Mouse (Mus musculus) frontal cortex, postnatal 36 days (tissue): ENCODE data around the gene Acsf3.
A peak's percentile ranks its signal among the peaks of the same experiment; 100 is the strongest.

Experiments
- DNase-seq, 2 experiments: peaks; one replicate each; pipeline ENCODE4 v3.0.0; 2022; ENCODE audit warnings: low spot score in 2 of 2

The Acsf3 gene

GRCm38 (mm10) chr8:122810376-122810775 is 35.1 kb downstream of the Acsf3 start:
- no peak for DNase-seq

- no peak for DNase-seq
Measured at GRCm38 (mm10) chr8:122811870-122812494, 36.7 kb downstream of the Acsf3 start.

DNA sequence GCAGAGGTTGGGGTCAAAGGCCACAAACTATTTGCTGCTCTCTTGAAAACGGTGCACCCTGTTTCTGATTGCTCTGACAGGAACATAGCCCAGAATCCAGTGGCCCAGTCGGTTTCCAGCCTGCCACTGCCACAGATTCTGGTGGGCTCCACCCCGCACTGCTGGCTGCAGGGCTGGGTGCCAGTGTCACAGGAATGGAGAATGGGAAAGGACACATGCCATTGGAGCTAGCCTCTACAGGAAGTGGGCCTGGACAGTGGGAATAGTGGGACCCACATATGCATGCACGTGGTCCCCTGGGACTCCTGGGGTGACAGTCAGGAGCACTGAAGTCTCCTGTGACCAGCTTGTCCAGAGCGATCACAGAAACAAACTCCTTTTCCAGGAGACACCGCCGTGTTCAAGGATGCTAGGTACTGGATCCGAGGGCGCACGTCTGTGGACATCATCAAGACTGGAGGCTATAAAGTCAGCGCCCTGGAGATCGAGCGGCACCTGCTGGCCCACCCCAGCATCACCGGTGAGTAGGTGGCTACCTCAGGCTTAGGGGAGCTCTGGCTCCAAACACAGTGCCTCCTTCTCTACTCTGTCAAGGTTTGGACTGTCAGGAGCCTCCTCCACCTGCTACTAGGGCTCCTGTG is 37.4 kb downstream of the Acsf3 start:
- DNase-seq, result no peak

- DNase-seq, result no peak
Measured at GRCm38 (mm10) chr8:122814608-122815007, 39.3 kb downstream of the Acsf3 start.

- no peak for DNase-seq
Measured at GRCm38 (mm10) chr8:122816965-122817364, 41.7 kb downstream of the Acsf3 start.

- no peak for DNase-seq
Measured at GRCm38 (mm10) chr8:122817724-122818496, 42.6 kb downstream of the Acsf3 start.

GRCm38 (mm10) chr8:122819776-122820175 is 44.5 kb downstream of the Acsf3 start:
- no peak for DNase-seq

- DNase-seq, result no peak
Measured at GRCm38 (mm10) chr8:122824571-122824970, 49.3 kb downstream of the Acsf3 start.

DNA sequence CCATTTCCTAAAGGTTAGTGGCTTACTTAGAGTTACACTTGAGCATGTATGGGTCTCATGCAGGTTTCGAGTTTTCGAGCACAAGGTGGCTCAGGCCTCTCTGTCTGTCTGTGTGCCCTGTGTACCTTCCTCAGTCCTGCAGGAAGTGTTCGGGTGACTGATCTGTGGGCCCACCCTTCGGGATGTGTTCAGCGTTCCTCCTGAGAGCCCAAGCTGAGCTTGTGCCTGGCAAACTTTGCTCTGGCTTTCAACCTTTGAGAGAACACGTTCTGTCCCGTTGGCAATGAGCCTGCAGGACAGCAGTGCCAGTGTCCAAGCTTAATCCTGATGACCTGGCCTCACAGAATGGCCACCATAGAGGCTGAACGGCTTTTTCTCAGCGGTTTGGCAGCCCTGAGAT is 49.7 kb downstream of the Acsf3 start:
- no peak for DNase-seq

GRCm38 (mm10) chr8:122825408-122825807 is 50.1 kb downstream of the Acsf3 start:
- DNase-seq, result no peak

GRCm38 (mm10) chr8:122829396-122829795 is 54.1 kb downstream of the Acsf3 start:
- DNase-seq, result no peak

DNA sequence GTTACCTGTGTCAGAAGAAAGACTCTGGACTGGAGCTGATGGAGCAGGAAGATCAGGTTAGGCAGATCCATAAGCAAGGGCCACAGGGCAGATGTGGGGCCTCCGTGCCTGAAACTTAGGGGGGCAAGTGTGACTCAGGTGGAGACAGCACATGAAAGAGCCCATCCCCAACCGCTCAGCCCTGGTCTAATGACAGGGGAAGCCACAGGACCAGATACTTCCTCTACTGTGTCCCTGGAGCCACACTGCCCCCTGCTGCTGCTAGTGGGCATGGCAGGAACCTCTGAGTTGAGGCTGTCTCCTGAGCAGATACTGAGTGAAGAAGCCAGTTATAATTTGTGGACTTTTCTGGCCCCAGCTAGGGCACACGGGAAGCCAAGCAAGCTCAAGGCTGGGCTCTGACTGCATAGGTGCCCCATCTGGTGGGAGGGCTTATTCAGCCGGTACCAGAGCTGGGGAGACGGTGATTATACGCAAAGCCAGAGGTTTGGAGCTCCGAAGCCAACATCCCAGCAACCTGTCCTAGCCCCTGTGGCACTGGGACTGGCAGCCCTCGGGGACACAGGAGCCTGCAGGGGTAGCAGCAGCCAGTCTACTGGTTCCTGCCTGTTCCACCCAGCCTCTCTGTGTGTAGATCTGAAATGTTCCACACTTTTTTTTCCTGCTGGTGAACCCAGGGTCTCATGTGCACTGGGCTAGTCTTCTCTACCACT is 55.2 kb downstream of the Acsf3 start:
- peak; percentile 93 for DNase-seq

- no peak for DNase-seq
Measured at GRCm38 (mm10) chr8:122834416-122834815, 59.1 kb downstream of the Acsf3 start.

DNA sequence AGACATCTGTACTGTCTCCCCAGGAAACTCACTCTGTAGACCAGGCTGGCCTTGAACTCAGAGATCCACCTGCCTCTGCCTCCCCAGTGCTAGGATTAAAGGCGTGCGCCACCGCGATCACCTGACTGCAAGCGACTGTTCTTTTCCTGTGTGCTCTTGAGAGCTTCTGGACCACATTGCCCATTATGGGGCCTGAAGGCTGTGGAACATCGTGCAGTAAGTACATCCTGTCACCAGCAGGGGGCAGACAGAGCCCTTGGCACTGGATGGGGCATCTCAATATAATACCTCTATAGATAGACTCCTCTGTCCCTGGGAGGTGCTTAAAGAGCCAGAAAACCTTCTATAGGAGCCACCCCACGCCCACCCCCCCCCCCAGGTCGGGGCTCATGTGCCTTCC is 59.7 kb downstream of the Acsf3 start:
- DNase-seq, result peak; percentile 70 to 80

DNA sequence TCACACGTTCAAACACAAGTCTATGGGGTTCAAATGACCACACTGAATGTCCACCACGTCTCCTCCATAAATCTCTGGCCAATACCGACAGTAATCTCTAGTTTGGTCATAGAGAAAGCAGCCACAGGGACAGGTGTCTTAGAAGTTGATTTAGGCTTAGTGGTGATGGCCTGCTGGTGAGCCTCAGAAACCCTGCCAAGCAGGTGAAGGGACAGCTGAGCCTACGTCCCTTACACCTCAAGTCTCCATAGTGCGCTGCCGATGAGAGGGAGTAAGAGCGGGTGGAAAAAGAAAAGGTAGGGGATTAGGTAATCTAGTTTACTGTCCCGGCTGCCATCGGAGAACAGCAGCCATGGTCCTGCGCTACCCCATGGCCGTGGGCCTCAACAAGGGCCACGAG is 60.9 kb downstream of the Acsf3 start:
- no peak for DNase-seq

DNA sequence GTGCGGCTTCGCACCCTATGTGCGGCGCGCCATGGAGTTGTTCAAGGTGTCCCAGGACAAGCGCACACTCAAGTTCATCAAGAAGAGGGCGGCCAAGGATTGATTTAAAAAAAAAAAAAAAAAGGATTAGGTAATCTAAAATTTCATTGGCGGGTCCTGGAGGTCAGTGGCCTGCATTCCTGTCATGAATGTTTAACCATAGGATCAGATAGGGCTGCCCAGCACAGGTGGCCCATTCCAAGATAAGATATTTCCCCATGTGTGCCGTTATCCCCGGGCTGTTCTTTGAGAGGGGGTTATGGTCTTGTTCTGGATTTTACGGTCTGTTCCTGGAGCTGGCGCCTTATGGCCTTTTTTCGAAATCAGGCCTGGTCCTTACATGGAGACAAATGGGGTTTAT is 61.4 kb downstream of the Acsf3 start:
- DNase-seq, result no peak

- no peak for DNase-seq
Measured at GRCm38 (mm10) chr8:122844161-122844560, 68.9 kb downstream of the Acsf3 start.

DNA sequence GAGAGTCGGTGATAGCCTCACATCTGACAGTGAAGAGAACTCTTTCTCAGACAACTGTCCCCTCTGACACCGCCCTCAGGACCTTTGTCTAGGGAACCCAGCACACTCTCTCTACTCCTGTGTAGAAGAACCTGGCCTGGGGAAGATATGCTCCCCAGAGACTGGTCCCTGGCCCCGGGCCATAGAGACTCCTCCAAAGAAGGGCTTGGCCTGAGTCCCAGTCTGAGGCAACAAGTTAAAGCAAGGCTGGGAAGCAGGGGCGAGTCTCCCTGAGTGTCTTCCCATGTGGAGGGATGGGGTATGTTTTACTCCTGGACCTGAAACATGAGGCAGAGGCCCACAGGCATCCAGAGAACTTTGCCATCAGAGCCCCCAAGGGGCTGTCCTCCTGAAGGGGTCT is 70.4 kb downstream of the Acsf3 start:
- DNase-seq, result no peak

GRCm38 (mm10) chr8:122847829-122848561 is 72.7 kb downstream of the Acsf3 start, which contains the start of gene Cdh15:
TSS of gene Cdh15 (plus strand) at chr8:122847966.
- DNase-seq, result peak in 1 of 2 experiments; percentile 18

GRCm38 (mm10) chr8:122849152-122849910 is 74.0 kb downstream of the Acsf3 start:
- no peak for DNase-seq
